Mouse (Mus musculus): ENCODE measurements around the gene Gm29423.
"Not testable (repeated sequence)": the region's sequence is repeated elsewhere in the genome, so short reads cannot be mapped to it uniquely, and the experiment has no call there.

Gene Gm29423

GRCm38 (mm10) chrY:70303187-70303586 lies at the start of gene Gm29423, which contains the start of gene Gm29644:
Gm29423 (minus strand) TSS chrY:70303287.
Gm29644 (minus strand) TSS chrY:70303343.
- not testable (repeated sequence) for DNase-seq (ENCODE audit: extremely low read depth, insufficient read length, low spot score)

- not testable (repeated sequence) for DNase-seq (ENCODE audit: extremely low read depth, insufficient read length, low spot score)
These were observed 29.5 kb downstream of the Gm29423 start, which contains the start of gene Gm21118 for GRCm38 (mm10) chrY:70273542-70273941. Gm21118 (minus strand) TSS chrY:70273642.

Data from 3134 (cell line).